Mouse (Mus musculus): ENCODE data around the gene Ergic1.
A peak's percentile ranks its signal among the peaks of the same experiment; 100 is the strongest.

Ergic1 gene

DNA sequence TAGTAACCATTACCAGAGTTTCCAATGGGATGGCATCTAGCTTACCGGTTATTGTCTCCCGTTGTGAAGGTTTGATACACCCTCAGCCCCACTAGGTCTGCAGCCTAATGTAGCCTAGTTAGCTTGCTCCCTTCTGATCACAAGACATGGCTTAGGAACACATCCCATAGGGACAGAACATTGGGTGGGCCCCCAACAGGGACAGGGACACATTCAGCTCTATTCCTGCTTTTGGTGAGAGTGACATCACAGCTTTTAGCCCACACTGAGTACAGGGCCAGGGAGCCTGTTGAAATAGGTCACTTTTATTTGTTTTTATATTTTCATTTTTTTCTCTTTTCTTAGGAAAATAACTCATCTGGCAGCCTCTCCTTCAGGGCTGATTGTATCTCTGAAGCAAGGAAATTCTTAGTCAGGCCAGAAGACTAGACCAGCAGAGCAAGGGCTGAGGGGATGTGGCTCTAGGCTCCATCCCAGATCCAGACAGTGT, 64.3 kb downstream of the Ergic1 start:
- DNase-seq (ENCODE audit: low spot score) = no peak

GRCm38 (mm10) chr17:26628479-26628878, 67.2 kb downstream of the Ergic1 start:
- DNase-seq (ENCODE audit: low spot score) = no peak

DNA sequence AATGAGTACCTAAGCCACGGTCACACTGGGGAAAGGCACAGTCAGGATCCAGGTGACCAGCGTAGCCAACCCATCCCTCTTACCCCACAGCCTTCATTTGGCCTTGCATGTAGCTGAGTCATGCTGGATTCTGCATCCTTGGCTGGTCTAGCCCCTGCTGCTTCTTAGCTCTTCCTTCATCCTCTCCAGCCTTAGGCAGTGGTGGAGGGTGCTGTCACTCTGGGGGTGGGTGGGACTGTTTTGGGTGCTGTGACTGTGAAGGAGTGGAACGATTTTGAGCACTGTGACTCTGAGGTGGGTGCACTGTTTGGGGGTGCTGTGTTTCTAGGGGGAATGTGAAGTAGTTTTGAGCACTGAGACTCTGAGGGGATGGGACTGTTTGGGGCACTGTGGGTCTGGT, 67.6 kb downstream of the Ergic1 start:
- DNase-seq (ENCODE audit: low spot score) = no peak

DNA sequence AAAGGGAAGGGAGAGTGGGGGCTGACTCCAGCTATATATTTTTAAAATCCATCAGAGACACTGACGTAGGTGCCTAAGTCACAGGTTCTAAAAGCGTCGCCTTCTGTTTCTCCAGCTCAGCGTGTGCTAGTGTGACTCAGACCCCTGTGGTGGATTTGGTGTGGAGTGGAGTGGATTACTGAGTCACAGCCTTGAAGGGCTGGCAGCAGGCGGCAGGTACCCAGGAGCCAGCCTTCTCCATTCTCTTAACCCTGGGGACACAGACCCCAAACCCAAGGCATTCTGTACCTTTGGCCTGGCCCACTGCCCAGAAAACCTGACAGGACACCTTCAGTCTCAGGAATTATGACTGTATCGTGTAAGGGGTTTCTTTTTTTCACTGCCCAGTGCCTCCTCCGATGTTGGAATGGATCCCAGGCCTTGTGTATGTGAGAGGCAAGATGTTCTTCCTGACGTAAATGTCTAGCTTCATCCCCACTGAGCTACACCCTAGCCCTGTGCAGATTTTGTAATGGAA, 70.6 kb downstream of the Ergic1 start:
- DNase-seq (ENCODE audit: low spot score) = no peak

- DNase-seq (ENCODE audit: low spot score) = no peak
Observed at GRCm38 (mm10) chr17:26633186-26633585, 71.9 kb downstream of the Ergic1 start.

DNA sequence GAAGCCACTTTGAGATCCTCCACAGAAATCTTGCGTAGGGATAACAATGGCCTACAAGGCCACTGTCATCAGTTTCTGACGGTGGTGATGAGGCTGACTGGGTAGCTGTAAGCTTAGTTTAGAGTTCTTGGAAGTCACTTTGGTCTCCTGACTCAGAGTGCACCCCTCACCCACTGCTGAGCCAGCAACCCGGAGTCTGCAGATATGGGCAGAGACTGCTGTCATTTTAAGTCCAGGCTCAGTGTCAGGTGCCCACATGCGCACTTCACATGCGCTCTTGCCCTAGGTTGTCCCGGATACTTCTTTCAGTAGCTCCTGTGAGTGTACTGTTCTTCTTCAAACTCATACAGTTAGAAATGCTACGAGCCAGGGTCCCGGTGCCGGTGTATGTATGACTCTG, 72.6 kb downstream of the Ergic1 start:
- no peak for DNase-seq (ENCODE audit: low spot score)

DNA sequence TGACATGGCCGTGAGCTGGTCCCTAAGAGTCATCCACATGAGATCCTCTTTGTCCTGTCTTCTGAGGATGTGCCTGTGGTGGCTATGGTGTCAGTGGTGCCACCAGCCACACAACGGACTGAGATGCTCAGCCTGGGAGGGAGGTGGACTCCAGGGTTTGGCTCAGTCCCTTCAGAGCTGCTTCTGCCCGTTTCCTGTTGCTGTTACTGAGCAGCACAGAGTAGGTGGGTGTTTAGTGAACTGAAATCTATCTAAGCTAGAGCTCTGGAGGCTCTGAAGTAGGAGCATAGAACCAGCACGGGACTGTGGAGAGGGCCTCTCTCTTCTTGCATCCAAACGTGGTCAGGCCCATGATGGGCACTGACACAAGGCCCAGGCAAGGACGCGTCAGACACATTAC, 73.2 kb downstream of the Ergic1 start:
- DNase-seq (ENCODE audit: low spot score) = no peak

- no peak for DNase-seq (ENCODE audit: low spot score)
Observed at GRCm38 (mm10) chr17:26635951-26636350, 74.7 kb downstream of the Ergic1 start.

DNA sequence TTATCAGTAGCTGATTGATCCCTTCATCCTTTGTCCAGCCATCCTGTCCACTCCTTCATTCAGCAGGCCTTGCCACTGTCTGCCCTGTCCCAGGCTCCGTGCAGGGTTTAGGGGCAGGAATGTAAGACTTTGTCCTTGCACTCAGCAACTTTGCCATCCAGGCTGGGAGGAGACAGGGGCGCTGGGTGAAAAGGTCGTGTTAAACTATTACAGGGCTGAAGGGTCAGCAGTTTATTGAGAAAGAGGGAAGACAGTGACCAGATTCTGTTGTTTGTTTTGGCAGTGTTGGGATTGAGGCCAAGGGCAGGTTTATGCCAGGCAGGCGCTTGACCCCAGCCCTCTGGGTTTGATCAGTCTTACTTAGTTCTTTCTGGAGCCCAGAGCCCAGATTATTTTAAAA, 76.6 kb downstream of the Ergic1 start:
- DNase-seq (ENCODE audit: low spot score) = no peak

DNA sequence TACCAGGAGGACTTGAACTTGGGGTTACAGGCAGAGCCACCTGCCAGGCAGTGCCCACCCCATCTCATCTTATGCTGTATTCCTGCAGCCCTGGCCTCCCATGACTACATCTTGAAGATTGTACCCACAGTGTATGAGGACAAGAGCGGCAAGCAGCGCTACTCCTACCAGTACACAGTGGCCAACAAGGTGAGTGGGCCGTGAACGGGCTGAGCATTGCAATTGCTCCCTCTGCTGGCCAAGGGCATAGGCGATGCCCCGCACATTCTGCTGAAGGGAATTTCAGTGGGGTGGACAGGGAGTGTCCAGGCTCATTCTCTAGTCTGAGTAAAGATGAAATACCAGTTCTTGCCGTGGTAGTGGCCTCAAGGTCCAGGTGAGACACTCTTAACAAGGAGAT, 77.4 kb downstream of the Ergic1 start:
- DNase-seq (ENCODE audit: low spot score) = peak; percentile 87

- no peak for DNase-seq (ENCODE audit: low spot score)
Observed at GRCm38 (mm10) chr17:26639791-26640190, 78.5 kb downstream of the Ergic1 start.

- DNase-seq (ENCODE audit: low spot score) = no peak
Observed at GRCm38 (mm10) chr17:26640286-26640740, 79.0 kb downstream of the Ergic1 start.

DNA sequence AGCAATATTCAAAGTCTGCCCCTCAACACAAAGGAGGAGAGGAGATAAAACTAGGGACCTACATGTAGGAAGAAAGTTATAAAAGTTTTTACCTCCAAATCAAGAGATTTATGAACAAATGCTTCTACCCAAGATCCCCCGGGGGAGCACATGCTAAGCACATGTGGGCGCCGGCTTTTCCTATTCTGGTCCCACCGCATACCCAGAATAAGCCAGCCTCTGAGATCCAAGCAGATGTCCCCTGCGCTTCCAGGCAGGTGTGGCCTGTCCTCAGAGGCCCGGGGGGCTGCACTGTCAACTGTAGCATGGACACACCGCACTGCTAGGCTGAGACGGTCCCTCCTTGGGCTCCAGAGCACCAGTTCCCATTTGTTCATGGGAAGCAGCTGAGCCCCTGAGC, 82.2 kb downstream of the Ergic1 start:
- DNase-seq (ENCODE audit: low spot score) = no peak

DNA sequence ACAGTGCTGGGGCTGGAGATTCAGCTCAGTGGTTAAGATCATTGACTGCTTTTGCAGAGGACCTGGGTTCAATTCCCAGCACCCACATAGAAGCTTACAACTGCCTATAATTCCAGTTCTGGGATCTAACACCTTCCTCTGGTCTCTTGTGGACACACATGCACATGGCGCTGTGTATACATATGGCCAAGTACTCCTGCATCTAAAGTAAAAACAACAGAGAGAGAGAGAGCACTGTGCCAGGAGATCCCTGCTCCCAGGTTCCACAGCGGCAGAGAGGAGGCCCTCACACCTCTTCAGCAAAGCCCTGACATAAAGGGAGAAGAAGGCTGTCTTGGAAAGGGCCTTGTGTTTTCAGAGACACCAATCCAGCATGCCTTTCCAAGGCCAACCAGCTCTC, 82.7 kb downstream of the Ergic1 start:
- DNase-seq (ENCODE audit: low spot score) = no peak

DNA sequence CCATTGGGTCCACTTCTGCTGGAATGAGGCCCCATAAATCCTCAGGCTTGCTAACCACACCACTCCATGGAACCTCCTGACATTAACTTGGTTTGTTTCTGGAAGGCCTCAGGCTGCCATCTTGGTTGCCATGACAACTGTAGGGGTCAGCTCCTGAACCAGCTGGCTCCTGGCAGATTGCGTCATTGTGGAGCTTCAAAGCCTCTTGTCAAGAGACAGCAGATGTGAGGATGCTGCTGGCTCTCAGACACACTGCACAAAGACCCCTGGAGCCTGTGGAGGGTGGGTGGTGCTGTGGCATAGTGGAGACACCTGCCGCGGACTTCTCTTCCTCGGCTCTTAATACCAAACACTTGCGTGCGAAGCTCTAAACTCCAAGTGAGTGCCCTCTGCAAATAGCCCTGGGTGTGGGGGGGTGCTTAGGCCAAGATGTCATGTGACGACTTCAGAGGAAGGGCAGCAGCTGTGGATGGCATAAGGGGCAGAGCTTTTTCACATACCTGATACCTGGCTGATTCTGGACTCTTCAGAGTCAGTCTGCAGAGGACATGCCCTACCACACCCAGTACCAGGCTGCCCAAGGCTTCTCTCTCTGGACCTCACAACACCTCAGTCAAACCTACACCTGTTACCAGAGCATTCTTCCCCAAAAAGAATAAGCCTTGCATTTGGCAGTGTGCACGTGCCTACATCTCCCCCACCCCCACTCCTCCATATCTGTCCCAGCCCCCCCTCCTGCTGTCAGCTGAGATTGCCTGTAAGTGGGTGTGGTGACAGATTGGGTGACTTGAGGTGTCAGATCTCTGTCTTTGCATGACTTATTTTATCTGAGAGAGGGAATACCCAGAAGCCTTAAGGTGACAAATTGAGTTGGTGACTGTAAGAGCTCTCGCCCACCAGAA, 83.5 kb downstream of the Ergic1 start:
- peak; percentile 78 for DNase-seq (ENCODE audit: low spot score)

- DNase-seq (ENCODE audit: low spot score) = no peak
Observed at GRCm38 (mm10) chr17:26645411-26645854, 84.1 kb downstream of the Ergic1 start.

DNA sequence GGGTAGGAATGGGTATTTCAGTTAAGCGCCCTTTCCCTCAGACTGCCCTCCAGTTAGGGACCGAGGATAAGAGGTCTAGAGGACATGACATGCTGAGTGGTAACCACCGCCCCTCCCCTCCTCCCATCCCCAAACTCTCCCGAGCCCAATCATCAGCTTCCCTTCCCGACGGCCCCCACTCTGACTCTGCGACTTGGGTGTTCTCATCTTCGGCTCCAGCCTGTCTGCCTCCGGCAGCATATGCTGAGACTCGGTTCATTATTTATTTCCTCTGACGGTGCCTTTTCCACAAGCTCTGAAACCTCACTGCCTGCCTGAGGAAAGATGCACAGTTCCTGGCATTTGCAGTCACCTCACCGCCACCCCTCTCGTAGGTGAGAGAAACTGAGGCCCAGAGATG, 86.0 kb downstream of the Ergic1 start:
- DNase-seq (ENCODE audit: low spot score) = peak; percentile 22

- DNase-seq (ENCODE audit: low spot score) = no peak
Observed at GRCm38 (mm10) chr17:26649565-26649964, 88.3 kb downstream of the Ergic1 start.

DNA sequence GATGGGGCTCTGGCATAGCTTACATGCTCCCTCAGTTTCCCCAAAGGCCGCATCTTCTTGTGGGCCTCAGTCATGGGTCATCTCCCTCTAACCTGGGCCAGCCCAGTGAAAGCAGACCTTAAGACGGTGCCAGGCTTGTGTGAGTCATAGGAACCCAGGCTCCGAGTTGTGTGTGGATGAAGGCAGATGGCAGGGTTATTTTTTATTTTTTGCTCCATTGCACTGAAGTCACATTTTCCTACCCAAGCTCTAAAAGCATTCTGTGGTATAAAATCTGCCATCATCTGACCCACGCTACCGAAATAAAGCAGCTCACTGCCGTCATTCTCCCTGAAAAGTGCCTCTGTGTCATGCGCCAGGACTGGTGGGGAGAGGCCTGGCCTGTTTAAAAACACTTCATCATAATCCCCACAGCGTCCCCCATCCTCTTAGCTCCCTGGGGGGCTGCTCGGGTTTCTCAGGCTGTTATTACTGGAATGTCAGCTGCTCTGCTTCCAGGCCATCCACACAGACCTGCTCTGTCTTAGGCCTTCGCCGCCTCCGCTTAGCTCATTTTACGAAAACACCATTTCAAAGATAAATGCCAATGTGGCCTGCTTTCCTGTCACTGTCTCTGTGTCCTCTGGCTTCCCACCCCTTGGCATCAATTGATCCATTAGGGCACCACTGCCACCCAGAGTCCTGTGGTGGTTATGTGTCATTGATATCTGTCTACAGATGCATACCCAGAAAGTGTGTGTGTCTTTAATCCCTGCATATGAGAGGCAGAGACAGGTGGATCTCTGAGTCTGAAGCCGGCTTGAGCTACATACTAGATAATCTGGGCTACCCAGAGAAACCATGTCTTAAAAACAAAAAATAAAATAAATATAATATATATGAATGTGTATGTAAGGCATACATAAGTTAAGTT, 89.4 kb downstream of the Ergic1 start:
- DNase-seq (ENCODE audit: low spot score) = no peak

DNA sequence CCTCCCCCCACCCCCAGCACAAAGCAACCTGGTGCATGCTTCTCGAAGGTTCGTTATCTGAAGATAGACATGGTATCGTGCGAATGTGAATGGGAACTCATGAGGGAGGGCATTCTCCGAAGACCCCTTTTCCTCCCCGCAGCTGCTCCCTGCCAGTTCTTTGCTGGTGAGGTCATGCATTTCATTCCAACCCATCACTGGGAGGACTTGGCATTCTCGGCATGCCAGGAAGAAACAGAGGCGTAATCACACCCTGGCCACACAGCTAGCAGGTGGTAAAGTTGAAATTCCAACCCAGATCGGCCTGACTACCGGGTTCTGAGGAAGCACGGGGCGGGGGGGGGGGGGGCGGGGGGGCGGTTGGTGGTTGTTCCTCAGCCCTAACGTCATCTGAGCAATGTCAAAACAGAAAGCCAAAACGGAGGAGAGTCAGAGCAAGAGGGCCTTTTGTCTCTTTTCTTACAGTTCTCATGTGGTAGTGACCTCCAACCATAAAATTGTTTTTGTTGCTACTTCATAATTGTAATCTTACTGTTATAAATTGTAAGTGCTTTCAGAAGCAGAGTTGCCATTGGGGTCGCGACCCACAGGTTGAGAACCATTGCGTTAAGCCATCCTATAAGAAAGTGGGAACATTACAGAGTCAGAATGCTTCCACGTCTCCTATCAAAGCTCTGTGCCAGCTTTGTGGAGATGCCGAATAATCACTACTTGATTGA, 97.7 kb downstream of the Ergic1 start:
- DNase-seq (ENCODE audit: low spot score) = peak; percentile 35

DNA sequence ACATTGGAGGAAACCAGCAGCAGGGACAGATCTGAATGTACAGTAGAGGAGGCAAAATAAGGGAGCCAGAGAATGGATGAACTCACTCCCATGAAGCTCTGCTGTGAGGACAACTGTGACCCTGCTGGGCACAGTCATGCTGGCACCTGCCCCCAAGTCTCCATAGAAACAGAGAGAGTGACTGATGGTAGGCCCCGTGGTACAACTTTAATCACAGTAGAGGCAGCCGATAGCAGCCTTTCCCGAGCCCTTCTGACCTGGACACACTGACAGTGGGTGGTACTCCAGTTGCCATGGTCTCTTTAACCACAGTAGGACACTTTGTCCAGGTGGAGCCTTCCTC, 98.3 kb downstream of the Ergic1 start:
- no peak for DNase-seq (ENCODE audit: low spot score)

Data from embryo, embryonic 10 days (tissue).